Mouse (Mus musculus) left cerebral cortex, adult 9 months (tissue): ENCODE measurements around the gene Txnrd1.

Source experiments
- DNase-seq, 2 experiments: peaks; one replicate each; pipeline ENCODE4 v3.0.0; 2022; ENCODE audit warnings: low spot score in 2 of 2

Txnrd1 gene

DNA sequence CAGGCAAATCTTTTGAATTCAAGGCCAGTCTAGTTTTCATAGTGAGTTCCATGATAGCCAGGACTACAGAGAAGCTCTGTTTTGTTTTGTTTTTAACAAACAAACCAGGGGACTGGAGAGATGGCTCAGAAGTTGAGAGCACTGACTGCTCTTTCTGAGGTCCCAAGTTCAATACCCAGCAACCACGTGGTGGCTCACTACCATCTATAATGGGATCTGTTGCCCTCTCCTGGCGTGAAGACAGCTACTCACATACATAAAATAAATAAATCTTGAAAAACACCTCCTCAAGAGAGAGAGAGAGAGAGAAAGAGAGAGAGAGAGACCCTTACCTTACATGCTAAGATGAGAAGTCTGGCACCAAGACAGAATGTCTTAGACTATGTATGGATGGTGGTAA lies 84.9 kb downstream of the Txnrd1 start:
- DNase-seq = no peak

GRCm38 (mm10) chr10:82919404-82919980 lies 85.7 kb downstream of the Txnrd1 start:
- DNase-seq = peak; percentile 52 to 73

DNA sequence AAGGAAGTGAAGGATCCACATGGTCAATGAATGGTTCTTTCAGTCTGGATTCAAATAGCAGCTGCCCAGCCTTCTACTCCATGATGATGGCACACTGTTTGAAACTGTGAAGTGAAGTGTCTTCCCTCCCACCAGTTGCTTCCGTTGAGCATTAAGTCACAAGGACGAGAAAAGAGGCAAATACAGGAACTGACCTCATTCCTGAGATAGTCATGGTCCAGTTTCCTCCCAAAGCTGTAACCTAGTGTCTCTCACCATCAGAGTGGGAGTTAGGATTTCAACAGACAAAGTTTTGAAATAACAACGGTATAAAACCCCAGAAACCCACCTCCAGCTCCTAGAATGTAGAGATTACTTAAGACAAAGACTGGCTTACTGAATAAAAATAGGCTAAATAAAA lies 89.8 kb downstream of the Txnrd1 start:
- DNase-seq = no peak

DNA sequence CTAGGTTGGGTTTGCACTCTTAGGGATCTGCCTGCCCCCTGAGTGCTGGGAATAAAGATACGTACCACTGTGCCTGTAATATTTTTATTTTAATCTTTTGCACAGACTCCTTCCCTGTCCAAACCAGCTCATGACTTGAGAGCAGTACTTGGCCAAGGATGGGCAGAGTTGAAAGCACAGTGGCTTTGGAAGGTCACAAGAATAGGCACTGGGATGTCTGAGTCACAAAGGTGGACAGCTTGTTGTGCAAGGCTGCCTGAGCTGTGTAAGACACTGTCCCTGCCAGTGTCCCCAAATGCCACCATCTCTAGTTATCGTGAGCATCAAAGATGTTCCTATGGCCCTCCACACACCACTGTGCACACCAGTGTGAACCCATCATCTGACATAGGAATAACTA lies 91.0 kb downstream of the Txnrd1 start:
- no peak for DNase-seq

GRCm38 (mm10) chr10:82925624-82926023 lies 91.9 kb downstream of the Txnrd1 start:
- DNase-seq = no peak

DNA sequence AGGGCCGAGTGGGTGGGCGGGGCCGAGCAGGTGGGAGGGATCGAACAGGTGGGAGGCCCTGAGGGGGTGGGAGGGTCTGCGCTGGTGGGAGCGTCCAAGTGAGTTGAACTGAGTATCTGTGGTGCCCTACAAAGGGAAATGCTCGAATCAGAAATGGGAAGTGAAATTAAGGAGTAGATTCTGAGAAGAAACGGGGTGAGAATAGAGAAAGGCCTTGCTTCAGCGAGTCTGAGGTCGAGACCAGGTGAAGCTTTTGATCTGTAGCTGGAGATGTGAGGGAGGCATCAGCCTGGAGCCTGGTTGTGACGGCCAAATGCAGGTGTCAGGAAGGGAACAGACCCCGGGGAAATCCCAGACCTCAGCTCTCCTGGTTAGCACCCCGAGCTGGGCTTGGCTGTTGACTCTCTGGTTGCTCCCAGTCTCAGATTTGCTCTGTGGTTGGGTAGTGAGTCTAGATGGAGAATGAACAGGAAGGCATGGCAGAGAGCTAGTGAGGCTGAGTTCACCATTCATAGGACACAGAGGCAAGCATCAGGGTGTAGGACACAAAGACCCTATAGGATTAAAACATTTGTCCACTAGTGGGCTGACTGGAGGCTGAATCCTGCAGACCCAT lies 101.4 kb downstream of the Txnrd1 start:
- no peak for DNase-seq

GRCm38 (mm10) chr10:82935774-82936173 lies 102.0 kb downstream of the Txnrd1 start:
- no peak for DNase-seq
